Mouse (Mus musculus) lung, embryonic 16.5 days (tissue): ENCODE measurements around the gene Ttc23. TPM values are rescaled to one million over a fixed set of nuclear protein-coding genes. Genes with fewer than 3 reads are reported as not detected.

Experiments
- microRNA-seq: library from miRNA; unstranded; fragments of <30 nt; microRNA quantifications from one replicate; pipeline ENCODE4, GENCODE M21; 2016
- polyA plus RNA-seq: library from polyadenylated mRNA; unstranded; fragments of >200 nt; fragmentation: Nextera tagmentation; extraction: Ambion mirVana; gene quantifications from 2 replicates; pipeline ENCODE4 v1.2.1, GENCODE M21; 2015

Gene Ttc23
- polyA plus RNA-seq, 1 experiment from 2014 or later, result 27.1 TPM

Small RNA genes within 50 kb of the gene (microRNA-seq; reads per million reads assigned to microRNA genes)
- not detected for gene Gm23844

Other genes starting within 250 kb of the Ttc23 start
- 13.5 and 16.9 TPM in 2 replicates for gene Lrrc28, start 2.1 kb upstream of the Ttc23 start, polyA plus RNA-seq
- 12.9 and 13.8 TPM in 2 replicates for gene Synm, start 112.3 kb downstream of the Ttc23 start, polyA plus RNA-seq